Mouse (Mus musculus): Measurements from ENCODE around the gene Slc26a9. TPM values are rescaled to one million over a fixed set of nuclear protein-coding genes. Genes with fewer than 3 reads are reported as not detected.
A peak's percentile ranks its signal among the peaks of the same experiment; 100 is the strongest.

Slc26a9 gene
- under 1 TPM; 0.12 to 0.15 TPM for total RNA-seq (2021)
- long read RNA-seq: 0 reads

GRCm38 (mm10) chr1:131743868-131744464, at the start of gene Slc26a9:
Gene Slc26a9, plus strand, starts transcription at chr1:131744022.
- DNase-seq (ENCODE audit: low spot score in 2 of 2): no peak

DNA sequence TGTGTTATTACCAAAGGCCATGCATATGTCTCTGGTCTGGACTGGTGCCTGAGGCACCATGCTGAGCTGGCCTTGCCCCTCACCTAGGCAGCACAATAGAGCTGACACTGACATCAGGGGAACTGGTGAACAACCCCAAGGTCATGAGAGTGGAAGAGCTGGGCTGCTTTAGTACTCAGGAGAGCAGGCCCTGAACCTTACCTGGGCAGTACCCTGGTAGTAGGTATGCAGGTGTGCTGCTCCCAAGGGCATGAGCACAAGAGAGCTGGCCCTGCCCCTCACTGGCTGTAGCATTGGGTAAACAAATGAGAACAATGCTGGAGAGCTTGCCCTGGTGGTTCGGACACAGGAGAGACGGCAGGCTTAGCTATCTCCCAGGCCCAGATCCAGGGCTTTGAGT, 48.5 kb upstream of the Slc26a9 start:
- no peak for DNase-seq (ENCODE audit: low spot score in 2 of 2)

DNA sequence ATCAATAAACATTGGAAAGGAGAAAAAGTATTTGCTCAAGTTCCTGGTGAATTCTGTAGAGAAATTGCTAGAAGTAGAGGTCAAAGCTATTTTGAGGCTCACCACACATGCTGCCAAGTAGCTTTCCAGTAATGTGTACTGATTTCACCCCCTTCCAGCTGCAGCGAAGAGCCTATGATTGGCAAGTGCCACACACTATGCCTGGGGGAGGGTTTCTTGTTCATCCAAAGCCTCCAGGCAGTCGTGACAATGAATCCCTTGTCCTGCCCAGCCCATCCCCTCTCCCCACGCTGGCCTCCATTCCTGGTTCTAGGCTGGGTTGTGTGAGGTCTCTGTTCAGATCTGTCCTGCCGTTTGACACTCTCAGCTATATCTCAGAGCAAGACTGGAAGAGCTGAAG, 47.5 kb upstream of the Slc26a9 start:
- DNase-seq (ENCODE audit: low spot score in 2 of 2): peak in 1 of 2 experiments; percentile 34

DNA sequence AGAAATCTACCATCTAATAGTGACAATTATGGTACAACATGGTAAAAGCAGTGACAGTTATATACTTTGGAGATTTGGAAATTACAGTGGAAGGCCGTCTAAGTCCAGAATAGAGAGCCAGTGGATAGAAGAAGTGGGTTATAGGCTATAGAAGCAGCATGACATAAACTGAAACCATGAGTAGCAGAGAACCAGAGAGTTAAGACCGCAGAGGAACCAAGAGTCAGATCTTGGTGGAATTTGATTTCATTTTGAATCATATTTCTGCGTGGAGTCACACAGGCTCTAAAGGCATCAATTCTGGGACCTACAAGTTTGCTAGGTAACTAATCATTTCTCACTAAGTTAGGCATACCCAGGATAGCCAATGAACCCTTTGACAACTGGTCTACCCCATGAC, 45.1 kb upstream of the Slc26a9 start:
- no peak for DNase-seq (ENCODE audit: low spot score in 2 of 2)

DNA sequence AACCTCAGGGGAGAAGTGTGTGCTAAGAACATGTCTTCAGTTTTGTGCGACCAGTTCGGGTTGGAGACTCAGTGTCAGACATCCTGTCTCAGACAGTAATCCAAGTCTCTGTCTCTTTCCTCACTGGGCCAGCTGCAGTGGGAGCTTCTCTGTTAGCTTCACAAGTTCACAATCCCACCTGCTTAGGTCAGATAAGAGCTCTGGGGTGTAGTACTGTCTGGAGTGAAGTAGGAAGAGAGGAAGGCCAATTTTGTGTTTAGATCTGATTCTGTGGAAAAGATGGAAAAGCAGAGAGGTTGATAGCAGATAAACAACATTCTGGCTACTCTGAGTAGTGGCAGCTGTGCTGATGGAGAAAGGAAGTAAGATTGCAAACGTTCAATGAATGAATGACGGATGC, 44.2 kb upstream of the Slc26a9 start:
- no peak for DNase-seq (ENCODE audit: low spot score in 2 of 2)

DNA sequence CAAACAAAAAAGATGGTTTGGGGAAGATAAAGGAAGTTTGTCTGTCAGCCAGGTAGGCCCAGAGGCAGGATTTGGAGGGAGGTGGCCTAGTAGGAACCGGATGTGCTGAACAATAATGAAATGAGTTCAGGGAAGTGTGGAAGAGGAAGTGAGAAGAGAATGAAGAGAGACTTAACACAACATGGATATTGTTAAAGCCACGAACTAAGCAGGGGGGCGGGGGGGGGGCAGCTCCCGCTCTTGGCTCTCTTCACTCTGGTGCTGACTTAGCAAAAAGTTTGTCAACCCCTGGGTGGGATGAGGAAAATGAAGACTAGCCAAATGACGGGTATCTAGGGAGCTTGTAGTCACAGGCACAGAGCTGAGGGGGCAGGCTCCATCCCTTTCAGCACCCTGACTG, 43.4 kb upstream of the Slc26a9 start:
- DNase-seq (ENCODE audit: low spot score in 2 of 2): no peak

DNA sequence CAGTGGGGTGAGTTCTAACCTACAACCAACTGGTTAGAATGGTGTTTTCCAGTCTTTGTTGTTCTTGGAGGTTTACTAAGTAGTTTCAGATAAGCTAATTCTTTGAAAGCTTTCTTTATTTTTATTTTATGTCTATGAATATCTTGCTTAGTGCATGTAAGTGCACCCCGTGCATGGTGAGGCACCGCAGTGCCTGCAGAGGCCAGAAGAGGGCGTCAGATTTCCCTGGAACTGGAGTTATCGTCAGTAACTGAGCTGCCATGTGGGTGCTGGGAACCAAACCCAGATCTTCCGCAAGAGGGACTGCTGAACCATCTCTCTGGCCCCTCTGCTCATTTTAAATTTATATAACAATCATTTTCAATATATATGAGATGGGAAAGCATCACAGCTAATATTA, 42.4 kb upstream of the Slc26a9 start:
- no peak for DNase-seq (ENCODE audit: low spot score in 2 of 2)

DNA sequence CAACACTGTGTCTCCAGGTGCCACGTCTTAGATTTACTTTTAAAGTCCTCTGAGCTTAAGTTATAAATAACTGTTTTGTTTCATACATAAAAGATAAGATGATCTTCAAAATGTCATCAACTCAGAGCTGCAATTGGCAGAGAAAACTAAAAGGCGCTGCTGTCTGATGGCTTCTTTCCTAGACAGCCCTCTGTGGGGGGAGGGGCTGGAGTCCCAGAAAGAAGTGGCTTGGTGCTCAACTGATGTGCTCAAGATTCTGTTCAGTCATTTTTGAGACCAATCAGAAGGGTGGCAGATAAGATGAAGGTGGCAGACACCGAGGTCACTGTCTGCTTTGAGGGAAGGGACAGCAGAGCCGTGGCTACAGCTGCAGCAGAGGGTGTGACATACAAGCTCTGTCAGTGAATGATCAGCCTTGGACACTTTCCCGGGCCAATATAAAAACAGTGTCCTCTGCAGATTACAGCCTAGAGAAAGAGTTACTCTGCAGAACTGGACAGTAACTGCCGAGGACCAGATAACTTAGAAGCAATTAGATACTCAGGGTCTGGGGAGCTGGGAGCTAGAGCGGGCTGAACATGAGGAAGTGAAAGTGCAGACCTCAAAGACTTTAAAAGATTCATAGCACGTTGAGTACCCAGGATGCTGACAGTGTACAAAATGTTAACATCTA, 41.6 kb upstream of the Slc26a9 start:
- no peak for DNase-seq (ENCODE audit: low spot score in 2 of 2)

GRCm38 (mm10) chr1:131703482-131703881, 40.3 kb upstream of the Slc26a9 start:
- no peak for DNase-seq (ENCODE audit: low spot score in 2 of 2)

DNA sequence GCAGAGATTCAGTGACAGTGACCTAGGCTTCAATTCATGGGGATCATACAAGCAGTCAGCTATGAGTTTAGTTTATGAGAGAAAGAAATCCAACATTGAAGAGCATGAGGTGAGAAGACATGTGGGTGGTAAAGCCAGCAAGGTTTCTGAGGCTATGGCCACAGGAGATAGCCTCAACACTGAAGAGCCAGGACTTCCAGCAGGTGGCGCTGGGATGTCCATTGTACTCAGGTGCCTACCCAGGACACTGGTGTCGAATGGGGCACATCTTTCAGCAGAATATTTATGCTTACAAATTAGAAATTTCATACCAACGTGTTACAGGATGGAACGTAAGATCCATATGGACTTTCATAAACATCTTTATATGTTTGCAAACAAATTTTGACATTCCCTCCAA, 35.5 kb upstream of the Slc26a9 start:
- peak in 1 of 2 experiments; percentile 44 for DNase-seq (ENCODE audit: low spot score in 2 of 2)

- DNase-seq (ENCODE audit: low spot score in 2 of 2): no peak
Measured at GRCm38 (mm10) chr1:131711518-131711917, 32.3 kb upstream of the Slc26a9 start.

GRCm38 (mm10) chr1:131712386-131712785, 31.4 kb upstream of the Slc26a9 start:
- DNase-seq (ENCODE audit: low spot score in 2 of 2): peak; percentile 73 to 93

GRCm38 (mm10) chr1:131714388-131715337, 29.2 kb upstream of the Slc26a9 start:
- no peak for DNase-seq (ENCODE audit: low spot score in 2 of 2)

DNA sequence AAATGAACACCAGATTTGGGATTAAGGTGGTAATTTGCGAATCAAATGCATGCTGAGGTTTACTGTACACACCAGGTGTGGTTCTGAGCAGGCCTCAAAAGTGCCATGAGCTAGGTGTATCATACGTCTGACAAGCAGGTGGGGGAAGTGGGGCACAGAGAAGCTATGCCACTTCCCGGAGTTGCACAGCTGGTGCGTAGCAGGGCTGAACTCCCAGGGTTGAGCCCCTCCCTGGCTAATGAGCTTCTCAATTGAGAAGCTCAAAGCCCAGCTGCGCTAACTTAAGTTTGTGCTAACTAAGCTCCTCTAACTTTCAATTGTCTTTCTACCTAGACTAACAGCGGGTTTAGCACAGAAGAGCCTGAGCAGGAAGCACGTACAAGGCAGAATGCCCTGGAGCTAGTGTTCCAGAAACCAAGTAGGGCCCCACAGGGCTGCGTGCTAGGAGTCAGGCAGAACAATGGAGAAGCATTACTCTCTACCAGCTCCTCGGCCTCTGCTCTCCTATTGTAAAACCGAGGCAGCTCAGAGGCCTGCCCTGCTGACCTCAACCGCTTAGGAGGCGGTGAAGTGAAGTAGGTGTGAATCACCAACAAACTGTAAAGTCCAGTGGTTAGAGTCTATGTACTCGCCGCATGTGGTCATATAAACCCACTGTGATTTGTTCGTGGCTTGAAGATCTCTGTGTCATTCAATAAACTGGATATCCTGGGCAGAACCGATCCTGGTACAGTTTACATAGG, 24.7 kb upstream of the Slc26a9 start:
- DNase-seq (ENCODE audit: low spot score in 2 of 2): no peak

GRCm38 (mm10) chr1:131721989-131722388, 21.8 kb upstream of the Slc26a9 start:
- no peak for DNase-seq (ENCODE audit: low spot score in 2 of 2)

GRCm38 (mm10) chr1:131723549-131723948, 20.3 kb upstream of the Slc26a9 start:
- DNase-seq (ENCODE audit: low spot score in 2 of 2): no peak

GRCm38 (mm10) chr1:131726586-131726985, 17.2 kb upstream of the Slc26a9 start:
- no peak for DNase-seq (ENCODE audit: low spot score in 2 of 2)

DNA sequence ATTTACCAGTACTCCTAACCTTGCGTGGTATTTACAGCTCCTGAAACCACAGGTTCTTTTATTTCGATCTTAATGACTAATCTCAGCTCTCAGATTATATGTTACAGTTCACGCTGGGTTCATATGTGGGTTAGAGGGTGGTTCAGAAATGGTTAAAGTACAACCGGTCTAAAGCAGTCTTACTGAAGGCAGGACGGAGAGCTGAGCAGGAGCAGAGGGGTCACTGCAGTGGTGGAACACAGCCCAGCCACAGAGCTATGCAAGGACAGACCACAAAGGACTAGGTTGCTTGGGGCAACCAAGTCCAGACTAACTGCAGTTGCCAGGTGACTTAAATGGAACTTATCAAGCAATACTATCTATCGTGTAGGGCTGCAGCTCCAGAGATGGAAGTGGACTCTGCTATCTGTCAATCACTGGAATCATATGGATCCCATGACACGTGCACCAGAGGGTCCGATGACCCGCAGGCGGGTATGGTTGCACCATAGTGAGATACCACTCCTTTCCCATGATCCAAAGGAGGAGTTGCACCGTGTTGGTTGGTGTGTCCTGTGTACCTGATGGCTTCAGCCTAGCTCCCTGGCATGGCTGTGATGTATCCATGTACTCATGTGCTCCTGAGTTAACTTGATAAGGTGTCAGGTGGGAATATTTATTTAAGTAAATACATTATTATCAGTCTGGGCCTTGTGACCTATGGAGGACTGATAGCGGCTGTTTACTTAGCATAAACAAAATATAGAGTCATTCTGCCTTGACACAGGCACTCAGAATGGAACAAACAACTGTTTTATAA, 13.0 kb upstream of the Slc26a9 start:
- DNase-seq (ENCODE audit: low spot score in 2 of 2): no peak

GRCm38 (mm10) chr1:131733474-131734180, 10.2 kb upstream of the Slc26a9 start:
- DNase-seq (ENCODE audit: low spot score in 2 of 2): no peak

Measured in layer of hippocampus, adult 18-20 months (tissue).